Mouse (Mus musculus) forebrain, embryonic 11.5 days (tissue): ENCODE data around the gene Ces2h. TPM values are rescaled to one million over a fixed set of nuclear protein-coding genes. Genes with fewer than 3 reads are reported as not detected.
"Not testable (repeated sequence)": the region's sequence is repeated elsewhere in the genome, so short reads cannot be mapped to it uniquely, and the experiment has no call there.

Source experiments
- ATAC-seq: fragments of 200-750 bp; cut with Nextera tagmentation; replicated peaks from 2 replicates; pipeline ENCODE4 v1.8.0; 2017; ENCODE audit warnings: moderate TSS enrichment; ENCODE audit not compliant: low FRiP score
- DNase-seq: peaks from one replicate; pipeline ENCODE4 v3.0.0-alpha.2; 2017; ENCODE audit warnings: low spot score
- H3K27ac ChIP-seq: fragments of 300-500 bp; sonication (generic); 2 replicates; pipeline ENCODE4 v1.5.1; 2014; ENCODE audit warnings: low read depth, low read length
- H3K27me3 ChIP-seq: fragments of 300-500 bp; sonication (generic); 2 replicates; pipeline ENCODE4 v1.6.1; 2014; ENCODE audit warnings: mild to moderate bottlenecking, low read length, mixed read lengths; ENCODE audit not compliant: control insufficient read depth, insufficient read depth
- H3K36me3 ChIP-seq: fragments of 300-500 bp; sonication (generic); 2 replicates; pipeline ENCODE4 v1.6.1; 2014; ENCODE audit warnings: mild to moderate bottlenecking, low read length, moderate library complexity, mixed read lengths; ENCODE audit not compliant: control insufficient read depth, insufficient read depth
- H3K4me1 ChIP-seq: fragments of 300-500 bp; sonication (generic); replicated peaks from 2 replicates; pipeline ENCODE4 v1.6.1; 2014; ENCODE audit warnings: low read length, mixed read lengths; ENCODE audit not compliant: control insufficient read depth, insufficient read depth
- H3K4me2 ChIP-seq: fragments of 300-500 bp; sonication (generic); 2 replicates; pipeline ENCODE4 v1.6.1; 2014; ENCODE audit warnings: low read depth, mild to moderate bottlenecking, low read length, moderate library complexity, mixed read lengths; ENCODE audit not compliant: severe bottlenecking
- H3K4me3 ChIP-seq: fragments of 300-500 bp; sonication (generic); 2 replicates; pipeline ENCODE4 v1.5.1; 2014; ENCODE audit warnings: low read depth, low read length
- H3K9ac ChIP-seq: fragments of 300-500 bp; sonication (generic); 2 replicates; pipeline ENCODE4 v1.6.1; 2014; ENCODE audit warnings: low read length
- H3K9me3 ChIP-seq: fragments of 300-500 bp; sonication (generic); 2 replicates; pipeline ENCODE4 v1.6.1; 2016; ENCODE audit warnings: low read length, mixed read lengths; ENCODE audit not compliant: control insufficient read depth
- WGBS: fragments of 180-500 bp; shearing (Covaris S2); extraction: QIAGEN DNeasy Blood & Tissue Kit; methylation state at CpG from one replicate; pipeline ENCODE4 v1.1.7; 2014; 5-methylcytosine and 5-hydroxymethylcytosine counted together
- polyA plus RNA-seq: library from polyadenylated mRNA; unstranded; fragments of >200 nt; fragmentation: Nextera tagmentation; extraction: Ambion mirVana; gene quantifications from 2 replicates; pipeline ENCODE4 v1.2.1, GENCODE M21; 2014

The Ces2h gene
- polyA plus RNA-seq, 1 experiment from 2014 or later = not detected

DNA sequence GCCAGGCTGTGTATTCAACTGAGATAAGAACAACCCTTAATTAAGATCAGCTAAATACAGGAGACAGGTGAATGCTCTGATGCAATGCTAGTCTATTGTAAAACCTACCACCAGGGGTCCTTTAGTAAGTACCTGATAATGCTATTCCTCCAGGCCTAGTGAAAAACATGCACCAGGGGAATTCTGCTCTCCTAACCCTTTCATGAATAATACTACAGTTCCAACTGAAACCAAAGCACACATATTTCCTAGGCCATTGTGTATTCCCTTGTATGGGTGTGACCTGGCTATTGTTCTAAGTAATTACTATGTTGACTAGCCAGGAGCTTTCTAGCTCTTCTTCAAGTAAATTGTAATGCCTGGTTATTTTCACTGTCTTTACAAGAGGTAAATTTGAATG is 59.4 kb downstream of the Ces2h start:
- Histone ChIP-seq H3K4me2 (no peak overlapping the region), H3K9ac (no peak overlapping the region), H3K9me3 (no peaks in the 10 kb centered on the region), H3K4me1 (no peaks in the 10 kb centered on the region), H3K27ac (no peak overlapping the region), H3K4me3 (no peak overlapping the region), H3K27me3 (no peaks in the 10 kb centered on the region), H3K36me3 (no peaks in the 10 kb centered on the region)
- no peak for DNase-seq
- no peak for ATAC-seq

DNA sequence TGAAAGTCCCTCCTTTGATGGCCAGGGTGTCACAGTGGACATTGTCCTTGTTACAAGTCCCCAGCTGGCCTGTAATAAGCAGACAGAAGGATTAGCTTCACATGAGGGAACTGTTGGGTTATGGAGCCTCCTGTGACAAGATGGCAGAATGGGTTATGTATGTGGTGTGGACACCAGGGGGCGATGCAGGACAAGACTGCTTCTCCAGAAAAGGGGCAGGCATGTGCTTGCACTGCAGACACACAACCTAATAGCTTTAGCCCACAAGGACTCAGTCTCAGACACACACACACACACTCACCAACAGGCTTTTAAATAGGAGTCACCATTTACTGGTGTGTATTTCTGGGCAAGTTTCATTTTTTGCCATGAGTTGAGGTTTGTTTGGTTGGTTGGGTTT is 66.1 kb downstream of the Ces2h start:
- ATAC-seq = peak; percentile 53; the same call in 1 of the 2 replicates
- Histone ChIP-seq H3K36me3 (no peaks in the 10 kb centered on the region), H3K4me3 (no peak overlapping the region), H3K27me3 (no peaks in the 10 kb centered on the region), H3K9me3 (no peaks in the 10 kb centered on the region), H3K4me2 (no peak overlapping the region), H3K9ac (no peak overlapping the region), H3K4me1 (no peaks in the 10 kb centered on the region), H3K27ac (no peak overlapping the region)
- 0% methylated on average over 1 of the region's 1 CpGs for WGBS
- peak; percentile 81 for DNase-seq

DNA sequence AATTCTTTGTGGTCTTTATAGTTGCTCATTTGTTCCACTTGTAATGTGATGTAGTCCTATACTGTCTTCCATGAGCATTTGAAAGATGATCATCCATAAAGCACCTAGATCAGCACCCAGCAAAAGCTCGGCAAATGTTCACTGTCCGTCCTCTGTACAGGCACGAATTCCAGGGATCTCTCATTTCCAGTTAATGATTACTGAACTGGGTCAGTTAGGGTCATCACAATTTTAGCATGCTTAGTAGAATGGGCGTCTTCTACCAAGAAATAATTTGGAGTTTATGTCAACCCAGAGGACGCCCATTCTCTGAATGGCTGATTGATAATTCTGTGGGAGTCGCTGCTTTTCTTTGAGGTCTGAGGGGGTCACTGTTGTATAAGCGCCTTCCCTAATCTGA is 67.3 kb downstream of the Ces2h start:
- not testable (repeated sequence) for H3K4me3 ChIP-seq
- 81% methylated on average over 7 of the region's 7 CpGs for WGBS

DNA sequence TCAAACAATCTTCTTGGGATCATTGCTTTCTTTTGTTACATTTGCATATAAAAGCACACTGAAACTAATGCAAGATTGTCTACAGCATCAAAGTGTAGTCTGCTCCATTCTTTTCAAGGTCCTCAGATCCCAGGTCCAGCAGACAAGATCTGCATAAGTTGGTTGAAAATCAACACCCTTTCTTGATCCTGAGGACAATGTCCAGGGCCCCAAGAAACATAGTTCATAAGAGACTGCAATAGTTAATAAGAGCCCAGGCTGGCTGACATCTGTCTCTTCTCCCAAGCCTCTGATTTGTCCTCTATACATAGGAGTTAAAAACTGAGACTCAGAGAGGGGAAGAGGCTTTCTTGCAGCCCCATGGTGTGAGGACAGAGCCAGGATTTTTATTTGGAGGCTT is 68.3 kb downstream of the Ces2h start:
- H3K4me3 ChIP-seq = no peak overlapping the region
- no peaks in the 10 kb centered on the region for H3K9me3 ChIP-seq
- no peak overlapping the region for H3K27ac ChIP-seq
- no peak overlapping the region for H3K9ac ChIP-seq
- H3K27me3 ChIP-seq = no peaks in the 10 kb centered on the region
- ATAC-seq (no peak), DNase-seq (no peak)
- H3K4me1 ChIP-seq = no peaks in the 10 kb centered on the region
- no peaks in the 10 kb centered on the region for H3K36me3 ChIP-seq
- H3K4me2 ChIP-seq = no peak overlapping the region

More for the DNA sequence above, 67.3 kb downstream of the Ces2h start:
- H3K36me3 ChIP-seq, H3K9ac ChIP-seq, DNase-seq, H3K4me1 ChIP-seq, ATAC-seq, H3K4me2 ChIP-seq, H3K27ac ChIP-seq, H3K27me3 ChIP-seq, H3K9me3 ChIP-seq: not testable (repeated sequence)

Other genes starting within 250 kb of the Ces2h start
- gene Ces2b, start 169.3 kb upstream of the Ces2h start, polyA plus RNA-seq = 0.31 TPM in 1 of 2 replicates, not detected in the other
- gene Ces2c, start 153.8 kb upstream of the Ces2h start, polyA plus RNA-seq = not detected in 2 replicates
- not detected in 2 replicates for gene Ces2e, start 74.6 kb upstream of the Ces2h start, polyA plus RNA-seq
- gene Ces2f, start 53.5 kb upstream of the Ces2h start, polyA plus RNA-seq = not detected in 2 replicates
- not detected in 2 replicates for gene Ces2g, start 39.1 kb upstream of the Ces2h start, polyA plus RNA-seq
- not detected in 2 replicates for gene Ces3a, start 47.7 kb downstream of the Ces2h start, polyA plus RNA-seq
- gene Ces3b, start 82.9 kb downstream of the Ces2h start, polyA plus RNA-seq = not detected in 2 replicates
- gene Ces4a, start 130.9 kb downstream of the Ces2h start, polyA plus RNA-seq = not detected in 2 replicates
- 63.3 and 67.9 TPM in 2 replicates for gene Cbfb, start 169.8 kb downstream of the Ces2h start, polyA plus RNA-seq
- 26.3 and 29.7 TPM in 2 replicates for gene D230025D16Rik, start 224.3 kb downstream of the Ces2h start, polyA plus RNA-seq